Mouse (Mus musculus) hematopoietic stem cell, adult 5-6 weeks (primary cell): Measurements from ENCODE around the gene Sgf29. TPM values are rescaled to one million over a fixed set of nuclear protein-coding genes. Genes with fewer than 3 reads are reported as not detected.
A peak's percentile ranks its signal among the peaks of the same experiment; 100 is the strongest.

Experiments
- ATAC-seq, 2 experiments: fragments of 125-278 bp in 1 of 2; replicated peaks in 1 of 2; 2 replicates each; pipeline ENCODE4 v1.8.0; 2016 to 2017; ENCODE audit warnings: inconsistent platforms in 2 of 2, mild to moderate bottlenecking in 2 of 2, moderate number of reproducible peaks in 2 of 2, low read depth in 1 of 2, moderate TSS enrichment in 1 of 2; ENCODE audit not compliant: low FRiP score in 2 of 2, poor library complexity in 2 of 2, severe bottlenecking in 2 of 2, insufficient read depth in 1 of 2, low TSS enrichment in 1 of 2
- total RNA-seq: library from RNA; stranded (forward); fragments of 172-1452, 232-1000 nt; gene quantifications from 2 replicates; pipeline ENCODE4 v1.2.3, GENCODE M21; 2017

The Sgf29 gene
- 33.2 and 46.9 TPM in 2 replicates for total RNA-seq

DNA sequence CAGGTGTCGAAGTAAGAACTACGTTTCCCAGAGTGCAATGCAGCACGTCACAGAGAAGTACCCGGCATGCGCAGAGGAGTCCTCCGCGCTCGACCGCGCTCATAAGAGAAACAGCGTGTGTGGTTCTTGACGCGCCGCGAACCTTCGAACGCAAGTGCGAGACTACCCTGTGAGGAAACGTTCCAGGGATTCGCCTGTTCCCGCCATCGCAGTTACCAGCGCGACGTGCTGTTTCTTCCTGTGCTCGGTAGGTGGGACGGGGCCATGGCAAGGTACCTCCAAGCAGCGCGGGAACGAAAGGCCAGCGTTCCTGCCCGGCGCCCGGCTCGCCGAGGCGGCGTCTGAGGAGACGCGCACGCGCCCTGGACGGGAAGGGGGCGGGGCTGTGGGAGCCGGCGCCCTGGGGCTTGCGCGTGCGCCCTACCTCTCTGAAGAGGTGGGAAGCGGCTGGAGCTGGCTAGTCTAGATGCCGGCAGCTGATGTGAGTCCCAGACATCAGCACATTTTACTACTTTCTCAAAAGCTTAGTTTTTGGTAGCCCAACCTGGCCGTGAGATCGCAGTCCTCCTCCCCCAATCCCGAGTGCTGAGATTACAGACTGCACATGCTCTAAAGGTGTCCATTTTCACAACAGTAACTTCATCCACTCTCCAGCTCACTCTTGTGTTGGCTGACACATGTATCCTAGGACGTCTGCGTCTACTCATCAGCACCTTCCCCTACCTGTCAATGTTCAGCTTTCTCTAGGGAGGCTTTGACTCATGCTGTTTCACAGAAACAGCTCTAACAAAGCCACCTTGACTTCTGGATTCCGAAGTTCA is at the start of gene Sgf29:
Gene Sgf29, plus strand, starts transcription at position 79 of the 821 bp plus-strand sequence.
- peak; percentile 89 to 94 for ATAC-seq

- no peak; a peak in 1 of 4 replicates for ATAC-seq
Observed at GRCm38 (mm10) chr7:126601896-126602295, 47.2 kb upstream of the Sgf29 start.

- ATAC-seq, result peak in 1 of 2 experiments; percentile 26; a peak in 1 of 4 replicates
Observed at GRCm38 (mm10) chr7:126602650-126603049, 46.5 kb upstream of the Sgf29 start.

- ATAC-seq, result peak in 1 of 2 experiments; percentile 47; a peak in 2 of 4 replicates
Observed at GRCm38 (mm10) chr7:126606611-126607010, 42.5 kb upstream of the Sgf29 start.

- ATAC-seq, result no peak
Observed at GRCm38 (mm10) chr7:126607064-126607463, 42.0 kb upstream of the Sgf29 start.

DNA sequence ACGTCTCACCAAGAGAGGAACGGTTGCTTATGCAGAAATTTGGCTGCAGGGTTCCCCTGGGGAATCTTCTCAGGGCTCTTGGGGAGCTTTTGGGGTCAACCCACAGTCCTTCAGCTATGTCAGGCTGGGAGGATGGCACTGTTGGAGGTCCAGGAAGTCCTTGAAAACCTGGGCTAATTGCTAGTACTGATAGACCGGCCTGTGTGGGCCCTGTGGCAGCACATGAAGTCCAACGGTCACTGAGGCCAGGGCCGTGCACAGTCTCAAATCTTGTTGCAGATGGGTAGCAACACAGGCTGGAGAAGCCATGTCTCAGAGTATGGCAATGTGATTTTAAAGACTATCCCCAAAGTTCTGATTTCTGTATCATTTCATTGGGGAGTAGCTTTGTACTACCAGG is 41.3 kb upstream of the Sgf29 start:
- no peak for ATAC-seq

DNA sequence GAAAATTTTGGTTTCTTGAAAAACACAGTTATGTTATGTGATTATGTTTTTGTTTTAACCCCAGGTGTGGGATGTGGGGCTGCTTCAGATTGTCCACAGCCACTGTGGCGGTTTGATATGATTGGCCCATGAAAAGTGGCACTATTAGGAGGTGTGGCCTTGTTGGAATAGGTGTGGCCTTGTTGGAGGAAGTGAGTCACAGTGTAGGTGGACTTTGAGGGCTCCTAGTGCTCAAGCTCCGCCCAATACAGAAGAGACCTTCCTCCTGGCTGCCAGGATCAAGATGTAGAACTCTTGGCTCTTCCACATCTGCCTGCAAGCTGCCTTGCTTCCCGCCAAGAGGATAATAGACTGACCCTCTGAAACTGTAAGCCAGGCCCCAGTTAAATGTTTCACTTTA is 36.4 kb upstream of the Sgf29 start:
- ATAC-seq, result no peak

GRCm38 (mm10) chr7:126616707-126617106 is 32.4 kb upstream of the Sgf29 start:
- 0 out of 4 replicates have a peak, but pooled peaks of 1 of the 2 experiments have one; percentile 51 for ATAC-seq

- no peak for ATAC-seq
Observed at GRCm38 (mm10) chr7:126619559-126620275, 29.4 kb upstream of the Sgf29 start.

DNA sequence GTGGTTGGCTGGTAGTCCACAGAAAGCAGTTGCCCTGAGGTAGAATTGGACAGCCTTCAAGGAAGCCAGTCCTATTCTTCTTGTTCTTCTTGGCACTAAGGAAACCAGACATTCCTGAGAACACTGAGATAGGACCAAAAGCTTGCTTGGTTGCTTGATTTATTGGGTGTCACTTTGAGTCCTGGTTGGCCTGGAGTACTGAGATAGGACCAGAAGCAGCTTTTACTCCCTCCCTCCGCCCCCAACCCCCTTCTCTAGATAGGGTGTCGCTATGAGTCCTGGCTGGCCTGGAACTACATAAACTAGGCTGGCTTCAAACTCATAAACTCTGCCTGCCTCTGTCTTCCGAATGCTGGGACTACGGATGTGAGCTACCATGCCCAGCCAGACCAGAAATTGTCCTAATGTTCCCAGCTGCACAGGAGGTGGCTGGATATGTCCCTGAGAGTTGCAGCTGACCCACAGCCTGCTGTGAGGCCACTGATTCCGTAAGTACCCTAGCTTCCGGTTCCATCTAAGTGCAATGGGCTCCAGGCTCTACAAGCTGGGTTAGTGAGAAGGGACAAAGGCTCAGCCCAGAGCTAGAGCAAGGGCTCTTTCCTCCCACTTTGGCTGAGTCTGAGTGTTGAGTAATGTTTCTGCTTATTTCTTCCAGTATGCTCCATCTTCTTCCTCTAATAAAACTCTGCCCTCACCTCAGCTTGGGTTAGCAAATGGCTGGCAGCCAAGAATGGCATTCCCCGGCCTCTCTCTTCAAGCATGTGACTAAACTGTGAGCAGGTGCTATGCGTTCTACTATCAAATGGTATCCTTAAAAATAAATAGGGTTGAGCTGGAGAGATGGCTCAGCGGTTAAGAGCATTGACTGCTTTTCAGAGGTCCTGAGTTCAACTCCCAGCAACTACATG is 27.4 kb upstream of the Sgf29 start:
- ATAC-seq, result peak; percentile 54 to 60

DNA sequence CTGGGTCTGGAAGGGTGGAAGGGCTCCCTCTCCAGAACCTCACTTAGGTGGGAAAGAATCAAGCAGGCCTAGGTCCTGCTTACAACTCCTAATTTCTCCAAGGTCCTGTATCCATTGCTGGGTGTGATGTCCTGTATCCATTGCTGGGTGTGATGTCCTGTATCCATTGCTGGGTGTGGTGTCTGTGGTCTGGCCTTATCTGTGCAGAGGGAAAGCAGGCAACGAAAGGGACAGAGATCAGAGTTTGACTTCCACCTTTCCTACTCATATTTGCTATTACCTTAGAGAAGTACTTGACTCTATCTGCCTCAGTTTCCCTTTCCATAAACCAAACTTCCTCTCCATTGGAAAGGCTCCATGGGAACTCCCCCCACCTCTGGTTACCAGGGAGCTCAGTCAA is 25.7 kb upstream of the Sgf29 start:
- no peak for ATAC-seq

- no peak for ATAC-seq
Observed at GRCm38 (mm10) chr7:126624774-126625173, 24.3 kb upstream of the Sgf29 start.

DNA sequence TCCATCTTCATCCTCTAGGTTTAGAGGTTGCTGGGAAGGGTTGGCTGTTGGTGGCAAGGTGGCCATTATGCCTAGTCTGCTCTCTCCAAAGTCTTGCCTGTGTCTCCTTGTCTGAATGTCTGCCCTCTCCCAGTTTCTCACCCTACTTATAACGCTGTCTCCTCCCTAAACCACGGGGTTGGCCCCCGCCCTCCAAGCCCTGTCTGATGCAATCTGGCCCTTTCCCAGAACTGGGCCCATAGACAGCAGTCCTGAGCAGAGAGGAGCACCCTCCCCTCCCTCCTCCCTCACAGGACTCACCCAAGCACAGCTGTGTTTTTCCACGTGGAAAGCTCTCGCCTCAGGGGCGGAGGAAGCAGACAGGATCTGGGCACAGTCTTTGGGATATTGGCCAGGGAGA is 23.7 kb upstream of the Sgf29 start:
- ATAC-seq, result no peak

DNA sequence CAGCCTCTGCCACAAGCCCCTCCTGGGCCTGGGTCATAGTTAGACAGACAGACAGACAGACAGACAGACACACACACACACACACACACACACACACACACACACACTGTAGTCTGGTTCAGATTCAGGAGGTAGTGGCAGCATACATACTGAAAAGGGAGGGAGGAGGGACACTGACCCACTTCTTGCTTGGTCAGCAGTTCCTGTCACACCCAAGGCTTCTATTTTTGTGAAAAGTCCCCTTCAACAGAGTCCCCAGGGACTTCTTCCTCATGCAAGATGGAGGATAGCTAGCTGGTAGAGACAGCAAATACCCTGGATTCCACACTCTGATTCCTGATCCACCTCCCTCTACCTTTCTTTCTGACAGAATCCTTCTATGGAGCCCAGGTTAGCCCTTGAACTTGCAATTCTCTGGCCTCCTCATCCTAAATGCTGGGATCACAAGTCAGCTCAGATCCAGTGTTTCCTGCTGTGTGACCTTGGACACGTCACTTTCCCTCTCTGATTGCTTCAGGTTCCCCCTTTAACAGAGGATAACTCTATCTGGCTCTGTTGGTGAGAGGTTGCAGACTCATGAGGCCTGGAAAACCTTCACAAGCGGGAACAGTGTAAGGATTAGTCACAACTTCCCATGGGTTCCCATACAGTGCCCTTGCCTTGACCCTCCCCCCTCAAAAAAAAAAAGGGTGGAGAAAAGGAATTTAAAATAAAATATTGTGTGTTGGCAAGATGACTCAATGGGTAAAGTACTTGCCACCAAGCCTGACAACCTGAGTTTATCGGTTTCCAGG is 23.1 kb upstream of the Sgf29 start:
- no peak for ATAC-seq

GRCm38 (mm10) chr7:126628111-126628510 is 21.0 kb upstream of the Sgf29 start:
- ATAC-seq, result no peak

- ATAC-seq, result no peak
Observed at GRCm38 (mm10) chr7:126629915-126630314, 19.2 kb upstream of the Sgf29 start.
